8 mouse cellular contexts compared by ENCODE assay signal in the genomic region with DNA sequence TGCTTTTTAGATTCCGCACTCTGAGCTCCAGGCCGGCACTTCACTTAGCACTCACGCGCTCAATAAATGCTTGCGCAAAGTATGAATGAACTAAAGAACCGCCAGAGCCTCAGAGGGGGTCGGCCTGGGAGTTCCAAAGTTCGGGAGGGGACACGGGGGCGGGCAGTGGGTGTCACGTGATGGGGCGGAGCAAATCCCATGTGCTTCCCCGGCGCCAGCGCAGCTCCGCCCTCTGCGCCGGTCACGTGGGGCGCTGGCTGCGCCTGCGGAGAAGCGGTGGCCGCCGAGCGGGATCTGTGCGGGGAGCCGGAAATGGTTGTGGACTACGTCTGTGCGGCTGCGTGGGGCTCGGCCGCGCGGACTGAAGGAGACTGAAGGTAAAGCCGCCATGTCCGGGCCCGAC. TPM values are rescaled to one million over a fixed set of nuclear protein-coding genes. Genes with fewer than 3 reads are reported as not detected.
A peak's percentile ranks its signal among the peaks of the same experiment; 100 is the strongest.
DNase-seq lines count a peak whose midpoint lies in the region; ATAC-seq lines count a peak whose summit lies in the region.

No protein-coding gene starts in this region.

- H3K4me3 ChIP-seq in hindbrain, embryonic 11.5 days (ENCODE audit: low read depth, low read length): peak overlapping the region; percentile 98

- under 1% methylated on average over 35 of the region's 38 CpGs for WGBS in hindbrain, embryonic 11.5 days

- H3K4me2 ChIP-seq in hindbrain, embryonic 11.5 days (replicated peaks; ENCODE audit: low read depth, low read length): peak overlapping the region; percentile 92

- H3K4me1 ChIP-seq in hindbrain, embryonic 11.5 days (replicated peaks; ENCODE audit: control insufficient read depth, insufficient read depth, low read length): peaks cover 4% of the 10 kb centered on the region

- peak overlapping the region; percentile 83 for H3K27ac ChIP-seq in hindbrain, embryonic 11.5 days (ENCODE audit: low read depth, low read length)

- H3K9me3 ChIP-seq in hindbrain, embryonic 11.5 days (ENCODE audit: control insufficient read depth, low read length): no peaks in the 10 kb centered on the region

- peaks cover 8% of the 10 kb centered on the region; the same call in 1 of the 2 replicates for H3K36me3 ChIP-seq in hindbrain, embryonic 11.5 days (ENCODE audit: control insufficient read depth, insufficient read depth, low read length)

- peak; percentile 91 for DNase-seq in MN1 (ENCODE audit: low spot score)
- DNase-seq in cerebellum, adult 9-10 months: peak; percentile 95
- DNase-seq in frontal cortex, adult 2 months (ENCODE audit: extremely low spot score in 1 of 2, low spot score in 1 of 2): peak; percentile 90 to 96
- DNase-seq in hindbrain, embryonic 11.5 days (ENCODE audit: low spot score): peak; percentile 97
- DNase-seq in layer of hippocampus, postnatal 10 days (ENCODE audit: low spot score in 2 of 2): peak; percentile 95 to 97
- DNase-seq in lung, postnatal 10 days: peak; percentile 98
- DNase-seq in ovary, postnatal 36 days (ENCODE audit: low spot score): peak; percentile 97
- DNase-seq in thymus, postnatal 25 days: peak; percentile 96

- H3K27me3 ChIP-seq in hindbrain, embryonic 11.5 days (ENCODE audit: control insufficient read depth, insufficient read depth, low read length): no peaks in the 10 kb centered on the region

- peak; percentile 96 for ATAC-seq in hindbrain, embryonic 11.5 days (ENCODE audit: low FRiP score)

- H3K9ac ChIP-seq in hindbrain, embryonic 11.5 days (ENCODE audit: low read depth, low read length): peak overlapping the region; percentile 95

RNA-seq across cellular contexts. Expression of a gene that starts 4.4 kb away (rescaled TPM):
- polyA plus RNA-seq in frontal cortex, adult 2 months (2012; rRNA removed): 164 and 169 TPM in 2 replicates
- polyA plus RNA-seq in hindbrain, embryonic 11.5 days (2014; fragmentation: Nextera tagmentation; extraction: Ambion mirVana): 140 and 173 TPM in 2 replicates
- total RNA-seq in layer of hippocampus, postnatal 10 days (2021): 100 to 1,000 TPM; 349 to 379 TPM

RNA-seq across cellular contexts. Expression of a gene that starts 20.5 kb away (rescaled TPM):
- polyA plus RNA-seq in frontal cortex, adult 2 months (2012; rRNA removed): 253 and 271 TPM in 2 replicates
- polyA plus RNA-seq in hindbrain, embryonic 11.5 days (2014; fragmentation: Nextera tagmentation; extraction: Ambion mirVana): 11.2 and 11.8 TPM in 2 replicates
- total RNA-seq in layer of hippocampus, postnatal 10 days (2021): 100 to 1,000 TPM; 298 to 325 TPM

RNA-seq across cellular contexts. Expression of a gene that starts 21.0 kb away (rescaled TPM):
- polyA plus RNA-seq in frontal cortex, adult 2 months (2012; rRNA removed): 155 and 184 TPM in 2 replicates
- 427 and 504 TPM in 2 replicates for polyA plus RNA-seq in hindbrain, embryonic 11.5 days (2014; fragmentation: Nextera tagmentation; extraction: Ambion mirVana)
- 100 to 1,000 TPM; 248 to 270 TPM for total RNA-seq in layer of hippocampus, postnatal 10 days (2021)

RNA-seq across cellular contexts. Expression of a gene that starts 42.9 kb away (rescaled TPM):
- polyA plus RNA-seq in frontal cortex, adult 2 months (2012; rRNA removed): 36.6 and 42.7 TPM in 2 replicates
- polyA plus RNA-seq in hindbrain, embryonic 11.5 days (2014; fragmentation: Nextera tagmentation; extraction: Ambion mirVana): 3.1 and 3.5 TPM in 2 replicates
- total RNA-seq in layer of hippocampus, postnatal 10 days (2021): 10 to 100 TPM; 29.5 to 33.8 TPM

RNA-seq across cellular contexts. Expression of a gene that starts 45.0 kb away (rescaled TPM):
- 42.6 and 45.7 TPM in 2 replicates for polyA plus RNA-seq in frontal cortex, adult 2 months (2012; rRNA removed)
- polyA plus RNA-seq in hindbrain, embryonic 11.5 days (2014; fragmentation: Nextera tagmentation; extraction: Ambion mirVana): 103 and 105 TPM in 2 replicates
- total RNA-seq in layer of hippocampus, postnatal 10 days (2021): 10 to 100 TPM; 23.2 to 27.7 TPM

Comparison
In these comparisons a context has a peak if more than half of its experiments do, and no peak if none do; other contexts are left out.
1. Peak in every context shown above with its lines: DNase-seq, ATAC-seq, H3K4me3 ChIP-seq and H3K27ac ChIP-seq.
2. RNA of a gene that starts 20.5 kb away (polyA plus RNA-seq): 253 to 271 TPM in frontal cortex, adult 2 months; 11.2 to 11.8 TPM in hindbrain, embryonic 11.5 days; every median in the first group is over 10 times any median in the second.